Mouse (Mus musculus) forebrain, postnatal 0 days (tissue): ENCODE data around the gene Arrdc2. TPM values are rescaled to one million over a fixed set of nuclear protein-coding genes. Genes with fewer than 3 reads are reported as not detected.
A peak's percentile ranks its signal among the peaks of the same experiment; 100 is the strongest.

Experiments
- ATAC-seq: fragments of 200-750 bp; cut with Nextera tagmentation; 2 replicates; pipeline ENCODE4 v1.8.0; 2017; ENCODE audit warnings: mild to moderate bottlenecking, moderate library complexity
- DNase-seq: peaks from one replicate; pipeline ENCODE4 v3.0.0-alpha.2; 2015
- H3K27ac ChIP-seq: fragments of 300-500 bp; sonication (generic); 2 replicates; pipeline ENCODE4 v1.5.1; 2014; ENCODE audit warnings: low read depth, mild to moderate bottlenecking, antibody characterized with exemption, low read length, moderate library complexity, mixed read lengths
- H3K27me3 ChIP-seq: fragments of 300-500 bp; sonication (generic); 2 replicates; pipeline ENCODE4 v1.6.1; 2014; ENCODE audit warnings: mild to moderate bottlenecking, low read length, mixed read lengths; ENCODE audit not compliant: insufficient read depth
- H3K36me3 ChIP-seq: fragments of 300-500 bp; sonication (generic); 2 replicates; pipeline ENCODE4 v1.6.1; 2014; ENCODE audit warnings: mild to moderate bottlenecking, moderate library complexity; ENCODE audit not compliant: insufficient read depth
- H3K4me1 ChIP-seq: fragments of 300-500 bp; sonication (generic); 2 replicates; pipeline ENCODE4 v1.6.1; 2014; ENCODE audit warnings: antibody characterized with exemption; ENCODE audit not compliant: insufficient read depth
- H3K4me2 ChIP-seq: fragments of 300-500 bp; sonication (generic); 2 replicates; pipeline ENCODE4 v1.6.1; 2014; ENCODE audit warnings: low read depth, mild to moderate bottlenecking, moderate library complexity
- H3K4me3 ChIP-seq: fragments of 300-500 bp; sonication (generic); 2 replicates; pipeline ENCODE4 v1.5.1; 2014; ENCODE audit warnings: low read depth, low read length, mixed read lengths
- H3K9ac ChIP-seq: fragments of 300-500 bp; sonication (generic); 2 replicates; pipeline ENCODE4 v1.6.1; 2014; ENCODE audit warnings: mild to moderate bottlenecking
- H3K9me3 ChIP-seq: fragments of 300-500 bp; sonication (generic); 2 replicates; pipeline ENCODE4 v1.6.1; 2016; ENCODE audit warnings: low read length
- CTCF ChIP-seq: sonication (generic); IDR thresholded peaks from 2 replicates; pipeline ENCODE4 v1.5.1; 2016; ENCODE audit warnings: antibody characterized with exemption, control low read depth, low read depth
- WGBS: fragments of 180-500 bp; shearing (Covaris S2); extraction: QIAGEN DNeasy Blood & Tissue Kit; methylation state at CpG from one replicate; pipeline ENCODE4 v1.1.7; 2014; 5-methylcytosine and 5-hydroxymethylcytosine counted together
- polyA plus RNA-seq: library from polyadenylated mRNA; unstranded; fragments of >200 nt; fragmentation: Nextera tagmentation; extraction: Ambion mirVana; gene quantifications from 2 replicates; pipeline ENCODE4 v1.2.1, GENCODE M21; 2015
- total RNA-seq: library from RNA; depleted of rRNA; stranded (reverse); fragments of >200 nt; gene quantifications from 2 replicates; pipeline ENCODE4 v1.2.3, GENCODE M21; 2014

The Arrdc2 gene
- total and polyA plus RNA-seq, 2 experiments from 2014 or later, result 5.6 to 15.4 TPM

- ATAC-seq (no peak), DNase-seq (no peak)
- H3K4me1 ChIP-seq, result no peaks in the 10 kb centered on the region
- H3K4me3 ChIP-seq, result no peak overlapping the region
- WGBS, result 63% methylated on average over 15 of the region's 15 CpGs
- no peaks in the 10 kb centered on the region for H3K9me3 ChIP-seq
- no peak overlapping the region for H3K9ac ChIP-seq
- H3K36me3 ChIP-seq, result peaks cover 4% of the 10 kb centered on the region; the same call in 1 of the 2 replicates
- 0 out of 2 replicates have a peak, but pooled peaks have one; percentile 8 for TF ChIP-seq CTCF
- H3K27ac ChIP-seq, result no peak overlapping the region
- no peak overlapping the region for H3K4me2 ChIP-seq
- H3K27me3 ChIP-seq, result no peaks in the 10 kb centered on the region
Observed at GRCm38 (mm10) chr8:70846371-70847154, 7.0 kb upstream of the Arrdc2 start.

DNA sequence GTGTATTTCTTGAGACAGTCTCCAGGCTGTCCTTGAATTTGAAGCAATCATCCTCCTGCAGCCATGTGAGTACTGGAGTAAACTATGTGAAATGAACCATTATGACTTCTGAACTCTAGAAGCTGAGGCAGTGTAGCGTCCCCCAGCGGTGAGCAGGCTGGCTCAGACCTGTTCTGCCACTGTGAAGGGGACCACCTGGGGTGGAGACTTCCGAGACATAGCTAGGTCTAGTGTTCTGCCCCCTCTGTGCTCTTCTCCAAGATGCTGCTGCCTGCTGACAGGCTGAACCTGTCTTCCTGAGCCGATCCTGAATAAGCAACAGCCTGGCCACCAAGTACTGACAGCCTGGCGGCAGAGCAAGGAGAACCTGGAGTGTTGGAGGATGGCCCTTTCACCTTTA, 5.6 kb upstream of the Arrdc2 start:
- no peaks in the 10 kb centered on the region for H3K9me3 ChIP-seq
- no peak for TF ChIP-seq CTCF
- no peaks in the 10 kb centered on the region for H3K27me3 ChIP-seq
- no peaks in the 10 kb centered on the region for H3K4me1 ChIP-seq
- peaks cover 4% of the 10 kb centered on the region; the same call in 1 of the 2 replicates for H3K36me3 ChIP-seq
- DNase-seq (no peak), ATAC-seq (no peak)
- no peak overlapping the region for H3K27ac ChIP-seq
- no peak overlapping the region for H3K9ac ChIP-seq
- H3K4me3 ChIP-seq, result no peak overlapping the region
- WGBS, result 45% methylated on average over 5 of the region's 5 CpGs
- no peak overlapping the region for H3K4me2 ChIP-seq

- WGBS, result under 1% methylated on average over 6 of the region's 6 CpGs
- Histone ChIP-seq H3K36me3 (peaks cover 4% of the 10 kb centered on the region; the same call in 1 of the 2 replicates), H3K9ac (no peak overlapping the region), H3K4me1 (no peaks in the 10 kb centered on the region), H3K4me3 (no peak overlapping the region), H3K27ac (no peak overlapping the region), H3K27me3 (no peaks in the 10 kb centered on the region), H3K9me3 (no peaks in the 10 kb centered on the region), H3K4me2 (no peak overlapping the region)
- no peak for ATAC-seq
- DNase-seq, result peak; percentile 90
- peak; percentile 98 for TF ChIP-seq CTCF
Observed at GRCm38 (mm10) chr8:70844523-70844922, 5.0 kb upstream of the Arrdc2 start.

- Histone ChIP-seq H3K4me1 (no peaks in the 10 kb centered on the region), H3K36me3 (peaks cover 4% of the 10 kb centered on the region; the same call in 1 of the 2 replicates), H3K27me3 (no peaks in the 10 kb centered on the region), H3K9ac (no peak overlapping the region), H3K4me3 (no peak overlapping the region), H3K27ac (no peak overlapping the region), H3K4me2 (no peak overlapping the region), H3K9me3 (no peaks in the 10 kb centered on the region)
- no peak for TF ChIP-seq CTCF
- ATAC-seq, result no peak
- DNase-seq, result no peak
- 84% methylated on average over 8 of the region's 8 CpGs for WGBS
Observed at GRCm38 (mm10) chr8:70843941-70844340, 4.4 kb upstream of the Arrdc2 start.

- no peak overlapping the region for H3K4me3 ChIP-seq
- DNase-seq, result no peak
- no peaks in the 10 kb centered on the region for H3K27me3 ChIP-seq
- H3K9ac ChIP-seq, result no peak overlapping the region
- no peak for TF ChIP-seq CTCF
- H3K4me1 ChIP-seq, result no peaks in the 10 kb centered on the region
- ATAC-seq, result no peak
- H3K4me2 ChIP-seq, result no peak overlapping the region
- 85% methylated on average over 5 of the region's 5 CpGs for WGBS
- no peaks in the 10 kb centered on the region for H3K9me3 ChIP-seq
- peaks cover 1% of the 10 kb centered on the region; the same call in 1 of the 2 replicates for H3K36me3 ChIP-seq
- H3K27ac ChIP-seq, result no peak overlapping the region
Observed at GRCm38 (mm10) chr8:70843214-70843773, 3.8 kb upstream of the Arrdc2 start.

- H3K4me3 ChIP-seq, result no peak overlapping the region
- 69% methylated on average over 25 of the region's 25 CpGs for WGBS
- no peaks in the 10 kb centered on the region for H3K27me3 ChIP-seq
- H3K36me3 ChIP-seq, result no peaks in the 10 kb centered on the region; the same call in 1 of the 2 replicates
- no peak overlapping the region for H3K9ac ChIP-seq
- no peaks in the 10 kb centered on the region for H3K9me3 ChIP-seq
- H3K4me1 ChIP-seq, result no peaks in the 10 kb centered on the region
- H3K4me2 ChIP-seq, result no peak overlapping the region
- TF ChIP-seq CTCF, result no peak
- no peak for ATAC-seq
- H3K27ac ChIP-seq, result no peak overlapping the region
- DNase-seq, result no peak
Observed at GRCm38 (mm10) chr8:70842484-70842883, 3.0 kb upstream of the Arrdc2 start.
